Mouse (Mus musculus): ENCODE measurements around the gene Tgif1.

DNA sequence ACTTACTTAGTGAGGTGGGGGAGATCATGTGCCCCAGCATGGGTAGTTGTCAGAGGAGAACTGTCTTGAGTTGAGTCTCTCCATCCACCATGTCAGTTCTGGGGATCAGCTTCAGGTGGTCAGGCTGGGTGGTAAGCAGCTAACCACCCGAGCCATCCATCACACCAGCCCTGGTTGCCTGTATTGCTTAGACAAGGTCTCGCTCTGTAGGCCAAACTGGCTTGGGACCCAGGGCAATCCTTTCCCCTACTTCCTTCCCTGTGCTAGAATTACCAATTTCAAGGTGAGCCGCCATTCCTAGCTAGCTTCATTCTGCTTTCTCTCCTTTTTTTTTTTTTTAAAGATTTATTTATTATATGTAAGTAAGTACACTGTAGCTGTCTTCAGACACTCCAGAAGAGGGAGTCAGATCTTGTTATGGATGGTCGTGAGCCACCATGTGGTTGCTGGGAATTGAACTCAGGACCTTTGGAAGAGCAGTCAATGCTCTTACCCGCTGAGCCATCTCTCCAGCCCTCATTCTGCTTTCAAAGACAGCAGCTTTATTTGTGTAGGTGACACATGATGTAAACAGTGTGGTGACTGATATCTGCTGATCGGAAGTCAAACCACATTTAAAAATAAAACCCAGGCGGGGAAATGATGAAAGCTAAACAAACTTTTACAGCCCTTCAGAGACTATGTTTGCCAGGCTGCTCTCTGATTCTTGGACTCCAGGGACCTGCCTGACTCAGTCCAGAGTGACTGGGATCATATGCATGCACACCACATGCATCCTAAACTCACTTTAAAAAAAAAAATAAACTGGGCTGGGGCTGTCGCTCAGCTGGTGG is 56.2 kb downstream of the Tgif1 start:
- TF ChIP-seq CHD2 (IDR thresholded peaks at IDR 0.05; ENCODE audit: low read length) (no peak), E2F4 (IDR thresholded peaks at IDR 0.05; ENCODE audit: insufficient replicate concordance, low read depth, low read length) (no peak), CTCF (conservative IDR thresholded peaks at IDR 0.05 in 1 of 2, IDR thresholded peaks at IDR 0.05 in 1 of 2; ENCODE audit: low read depth in 2 of 2, low read length in 2 of 2) (no peak), ZC3H11A (IDR thresholded peaks at IDR 0.05; ENCODE audit: low read depth, low read length) (no peak), EP300 (IDR thresholded peaks at IDR 0.05; ENCODE audit: low read length) (no peak), MYC (IDR thresholded peaks at IDR 0.05; ENCODE audit: low read depth, low read length) (no peak), POLR2A (IDR thresholded peaks at IDR 0.05; ENCODE audit: low read depth, low read length) (no peak), TCF12 (IDR thresholded peaks at IDR 0.05; ENCODE audit: low read depth, low read length) (no peak), GABPA (IDR thresholded peaks at IDR 0.05; ENCODE audit: insufficient replicate concordance, low read depth, low read length) (no peak), MAX (IDR thresholded peaks at IDR 0.05; ENCODE audit: low read length) (no peak), USF1 (IDR thresholded peaks at IDR 0.05; ENCODE audit: low read depth, low read length) (no peak), HCFC1 (IDR thresholded peaks at IDR 0.05; ENCODE audit: low read depth, low read length) (no peak), NELFE (IDR thresholded peaks at IDR 0.05; ENCODE audit: low read depth, low read length) (no peak), CHD1 (IDR thresholded peaks at IDR 0.05; ENCODE audit: low read depth, low read length) (no peak)

Measured in CH12.LX (cell line).